Mouse (Mus musculus) ES-Bruce4 (cell line): ENCODE results near the gene Gm38431.

Experiments used
- CTCF ChIP-seq: IDR thresholded peaks from one replicate; pipeline ENCODE4 v1.8.1; 2011; ENCODE audit warnings: low read depth, low read length
- EP300 ChIP-seq: IDR thresholded peaks from 2 replicates; pipeline ENCODE4 v1.6.1; 2011; ENCODE audit warnings: low read depth, low read length; ENCODE audit not compliant: insufficient read depth
- POLR2A ChIP-seq: IDR thresholded peaks from one replicate; pipeline ENCODE4 v1.8.1; 2011; ENCODE audit warnings: low read length; ENCODE audit not compliant: insufficient read depth

DNA sequence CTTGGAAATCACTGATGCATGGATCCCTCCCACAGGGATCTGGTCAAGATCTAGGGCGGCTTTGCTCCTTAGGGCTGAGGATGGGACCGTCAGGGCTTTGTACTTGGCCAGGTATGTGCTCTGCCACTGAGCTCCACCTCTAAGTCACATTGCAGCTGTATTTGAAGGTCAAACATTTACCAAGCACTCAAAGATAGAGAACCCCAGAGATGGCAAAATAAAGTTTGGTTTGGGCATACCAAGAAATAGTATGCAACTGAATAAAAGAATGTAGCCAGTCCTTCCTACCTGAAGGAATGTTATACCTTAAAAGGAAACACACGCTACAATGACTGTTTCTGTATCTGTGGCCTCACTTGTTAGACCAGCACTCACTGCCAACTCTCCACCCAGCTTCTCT is 70.4 kb downstream of the Gm38431 start:
- TF ChIP-seq POLR2A (no peak), CTCF (no peak), EP300 (no peak)
